8 mouse cellular contexts compared by ENCODE assay signal in genomic region chr13:77135621-77135981, GRCm38 (mm10). TPM values are rescaled to one million over a fixed set of nuclear protein-coding genes. Genes with fewer than 3 reads are reported as not detected.
DNase-seq lines count a peak whose midpoint lies in the region; ATAC-seq and TF ChIP-seq lines count a peak whose summit lies in the region.

No protein-coding gene starts in this region.

- peak overlapping the region; percentile 92 for H3K27ac ChIP-seq in heart, embryonic 12.5 days (ENCODE audit: poor library complexity, severe bottlenecking)

- no peaks in the 10 kb centered on the region for H3K27me3 ChIP-seq in heart, embryonic 12.5 days (replicated peaks)
- H3K27me3 ChIP-seq in G1E (ENCODE audit: insufficient read depth, low read length): no peaks in the 10 kb centered on the region

- H3K4me1 ChIP-seq in heart, embryonic 12.5 days (replicated peaks): no peaks in the 10 kb centered on the region
- peaks cover 4% of the 10 kb centered on the region; the same call in 1 of the 2 replicates for H3K4me1 ChIP-seq in G1E (ENCODE audit: insufficient read depth, low read depth, low read length)

- TF ChIP-seq CTCF in G1E (IDR thresholded peaks at IDR 0.05; ENCODE audit: low read depth, low read length): no peak

- H3K9ac ChIP-seq in heart, embryonic 12.5 days: peak overlapping the region; percentile 87

- H3K9me3 ChIP-seq in heart, embryonic 12.5 days (replicated peaks): no peaks in the 10 kb centered on the region
- H3K9me3 ChIP-seq in G1E (replicated peaks): no peaks in the 10 kb centered on the region

- WGBS in heart, embryonic 12.5 days: 2% methylated on average over 11 of the region's 11 CpGs

- intact Hi-C loops in heart, postnatal 14 days (cut with DNase I): no loop called here

- H3K36me3 ChIP-seq in heart, embryonic 12.5 days: no peaks in the 10 kb centered on the region
- H3K36me3 ChIP-seq in G1E (replicated peaks): peaks cover 4% of the 10 kb centered on the region

- peak overlapping the region; percentile 97 for H3K4me3 ChIP-seq in heart, embryonic 12.5 days
- H3K4me3 ChIP-seq in G1E (ENCODE audit: low read depth, low read length): peak overlapping the region; percentile 87

- ATAC-seq in heart, embryonic 12.5 days (ENCODE audit: insufficient number of reproducible peaks, low FRiP score): peak; percentile 59
- ATAC-seq in G1E (ENCODE audit: extremely low read depth, insufficient number of reproducible peaks, low FRiP score, poor library complexity, severe bottlenecking): peak; percentile 50
- peak; percentile 62 to 68 for ATAC-seq in hematopoietic stem cell, adult 5-6 weeks (replicated peaks in 1 of 2; ENCODE audit: insufficient read depth in 1 of 2, low FRiP score in 2 of 2, low TSS enrichment in 1 of 2, low read depth in 1 of 2, poor library complexity in 2 of 2, severe bottlenecking in 2 of 2)
- peak; percentile 59 for ATAC-seq in megakaryocyte progenitor cell, adult 5-6 weeks (replicated peaks; ENCODE audit: poor library complexity)

- no peak for DNase-seq in heart, postnatal 14 days
- DNase-seq in G1E (ENCODE audit: low spot score): no peak
- no peak for DNase-seq in urinary bladder, postnatal 14 days (ENCODE audit: low spot score)
- no peak for DNase-seq in right cerebral cortex, postnatal 4 days
- DNase-seq in urinary bladder, postnatal 10 days (ENCODE audit: low spot score): no peak

- peak overlapping the region; percentile 75 for H3K4me2 ChIP-seq in heart, embryonic 12.5 days

RNA-seq across cellular contexts. Expression of gene 2210408I21Rik, which starts 0.3 kb away (rescaled TPM):
- polyA plus RNA-seq in heart, embryonic 12.5 days (2016; fragmentation: Nextera tagmentation; extraction: Ambion mirVana): 5.0 and 6.7 TPM in 2 replicates
- total RNA-seq in heart, postnatal 14 days (2021): 1 to 10 TPM; 5.7 to 6.2 TPM
- 8.1 and 28.2 TPM in 2 replicates for total RNA-seq in G1E (2014; fragmentation: Nextera tagmentation)
- total RNA-seq in G1E (2017): 8.9 and 9.1 TPM in 2 replicates
- 0.02 and 0.05 TPM in 2 replicates for polyA plus RNA-seq in G1E (2012)
- 1.4 and 13.3 TPM in 2 replicates for total RNA-seq in hematopoietic stem cell, adult 5-6 weeks (2017)
- total RNA-seq in megakaryocyte progenitor cell, adult 5-6 weeks (2015): 6.5 and 7.3 TPM in 2 replicates
- 3.4 and 4.7 TPM in 2 replicates for total RNA-seq in megakaryocyte progenitor cell, adult 5-6 weeks (2017)

RNA-seq across cellular contexts. Expression of gene Slf1, which starts 0.3 kb away (rescaled TPM):
- polyA plus RNA-seq in heart, embryonic 12.5 days (2016; fragmentation: Nextera tagmentation; extraction: Ambion mirVana): 30.8 and 32.1 TPM in 2 replicates
- 10 to 100 TPM; 16.0 to 17.2 TPM for total RNA-seq in heart, postnatal 14 days (2021)
- total RNA-seq in G1E (2014; fragmentation: Nextera tagmentation) (39.3 and 41.5 TPM in 2 replicates), G1E (2017) (39.5 and 46.5 TPM in 2 replicates)
- 2.4 and 3.6 TPM in 2 replicates for polyA plus RNA-seq in G1E (2012)
- total RNA-seq in hematopoietic stem cell, adult 5-6 weeks (2017): 43.5 and 44.4 TPM in 2 replicates
- 24.4 and 27.6 TPM in 2 replicates for total RNA-seq in megakaryocyte progenitor cell, adult 5-6 weeks (2015)
- 22.8 and 28.5 TPM in 2 replicates for total RNA-seq in megakaryocyte progenitor cell, adult 5-6 weeks (2017)
